Mouse (Mus musculus): ENCODE data around the gene Jup.
"Not testable (repeated sequence)": the region's sequence is repeated elsewhere in the genome, so short reads cannot be mapped to it uniquely, and the experiment has no call there.

Gene Jup

GRCm38 (mm10) chr11:100389931-100390445, 7.6 kb downstream of the Jup start:
- DNase-seq (ENCODE audit: low read depth, low spot score), result peak; percentile 85

- DNase-seq (ENCODE audit: low read depth, low spot score), result no peak
These were observed 9.0 kb downstream of the Jup start for GRCm38 (mm10) chr11:100388588-100388987.

- no peak for DNase-seq (ENCODE audit: low read depth, low spot score)
These were observed 9.8 kb downstream of the Jup start for GRCm38 (mm10) chr11:100387589-100388375.

- no peak for DNase-seq (ENCODE audit: low read depth, low spot score)
These were observed 10.5 kb downstream of the Jup start for GRCm38 (mm10) chr11:100387111-100387510.

- peak; percentile 90 for DNase-seq (ENCODE audit: low read depth, low spot score)
These were observed 11.0 kb downstream of the Jup start for GRCm38 (mm10) chr11:100386586-100386985.

- peak; percentile 78 for DNase-seq (ENCODE audit: low read depth, low spot score)
These were observed 12.5 kb downstream of the Jup start for GRCm38 (mm10) chr11:100385016-100385415.

- no peak for DNase-seq (ENCODE audit: low read depth, low spot score)
These were observed 14.9 kb downstream of the Jup start for GRCm38 (mm10) chr11:100382682-100383081.

GRCm38 (mm10) chr11:100379311-100379710, 18.3 kb downstream of the Jup start:
- no peak for DNase-seq (ENCODE audit: low read depth, low spot score)

- DNase-seq (ENCODE audit: low read depth, low spot score), result no peak
These were observed 19.1 kb downstream of the Jup start for GRCm38 (mm10) chr11:100378446-100378845.

- no peak for DNase-seq (ENCODE audit: low read depth, low spot score)
These were observed 19.6 kb downstream of the Jup start for GRCm38 (mm10) chr11:100377989-100378388.

- DNase-seq (ENCODE audit: low read depth, low spot score), result peak; percentile 77
These were observed 20.7 kb downstream of the Jup start for GRCm38 (mm10) chr11:100376746-100377389.

- peak; percentile 98 for DNase-seq (ENCODE audit: low read depth, low spot score)
These were observed 21.6 kb downstream of the Jup start for GRCm38 (mm10) chr11:100376005-100376404.

GRCm38 (mm10) chr11:100375127-100375526, 22.4 kb downstream of the Jup start:
- DNase-seq (ENCODE audit: low read depth, low spot score), result peak; percentile 70

GRCm38 (mm10) chr11:100371981-100372558, 25.5 kb downstream of the Jup start:
- DNase-seq (ENCODE audit: low read depth, low spot score), result no peak

- DNase-seq (ENCODE audit: low read depth, low spot score), result no peak
These were observed 27.7 kb downstream of the Jup start for GRCm38 (mm10) chr11:100369822-100370221.

GRCm38 (mm10) chr11:100369145-100369544, 28.4 kb downstream of the Jup start:
- DNase-seq (ENCODE audit: low read depth, low spot score), result no peak

- peak; percentile 89 for DNase-seq (ENCODE audit: low read depth, low spot score)
These were observed 34.5 kb downstream of the Jup start for GRCm38 (mm10) chr11:100362979-100363562.

GRCm38 (mm10) chr11:100362209-100362978, 35.2 kb downstream of the Jup start:
- DNase-seq (ENCODE audit: low read depth, low spot score), result peak; percentile 66

GRCm38 (mm10) chr11:100361059-100361458, 36.5 kb downstream of the Jup start:
- DNase-seq (ENCODE audit: low read depth, low spot score), result not testable (repeated sequence)

GRCm38 (mm10) chr11:100360175-100360574, 37.4 kb downstream of the Jup start:
- DNase-seq (ENCODE audit: low read depth, low spot score), result no peak

GRCm38 (mm10) chr11:100357408-100357807, 40.2 kb downstream of the Jup start:
- peak; percentile 68 for DNase-seq (ENCODE audit: low read depth, low spot score)

All from ES-CJ7 (cell line).